Comparison of ENCODE assay signal across 15 mouse cellular contexts in the genomic region with DNA sequence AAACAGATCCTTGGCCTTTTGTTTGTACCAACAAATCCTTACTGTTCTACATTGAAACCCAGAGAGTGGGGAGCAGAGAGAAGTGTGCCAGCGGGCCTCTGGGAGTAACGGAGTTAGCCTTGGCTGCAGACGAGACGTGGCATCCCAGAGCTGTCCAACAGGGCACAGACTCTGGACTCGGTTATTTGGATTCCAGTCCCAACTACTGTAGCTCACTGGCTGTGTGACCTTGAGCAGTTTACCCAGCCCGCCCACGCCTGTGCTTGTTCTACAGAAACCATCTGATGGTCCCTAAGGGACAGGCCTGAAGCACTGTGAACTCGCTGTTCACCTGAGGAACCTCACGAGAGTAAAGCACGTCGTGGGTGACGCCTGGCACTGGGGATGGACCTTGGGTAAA. TPM values are rescaled to one million over a fixed set of nuclear protein-coding genes. Genes with fewer than 3 reads are reported as not detected.
A peak's percentile ranks its signal among the peaks of the same experiment; 100 is the strongest.
DNase-seq lines count a peak whose midpoint lies in the region; ATAC-seq and TF ChIP-seq lines count a peak whose summit lies in the region.
"Had no signal": no experiment of that assay in that cellular context is flagged by ENCODE, and none has a peak within 500 bp of the region (broad histone marks: within the 10 kb centered on the region; RNA-seq: fewer than 3 reads in every experiment).

No protein-coding gene starts in this region.

- H3K36me3 ChIP-seq in kidney, embryonic 14.5 days (ENCODE audit: control insufficient read depth, insufficient read depth, low read length) = no peaks in the 10 kb centered on the region
- H3K36me3 ChIP-seq in intestine, embryonic 15.5 days = no peaks in the 10 kb centered on the region
- no peaks in the 10 kb centered on the region for H3K36me3 ChIP-seq in liver, postnatal 0 days (replicated peaks; ENCODE audit: insufficient read depth, low read length)
- H3K36me3 ChIP-seq: embryonic facial prominence, embryonic 12.5 days; hindbrain, embryonic 12.5 days had no signal

- no peaks in the 10 kb centered on the region for H3K27me3 ChIP-seq in kidney, embryonic 14.5 days (ENCODE audit: control insufficient read depth, insufficient read depth, low read length)
- H3K27me3 ChIP-seq in intestine, embryonic 15.5 days (replicated peaks) = no peaks in the 10 kb centered on the region
- H3K27me3 ChIP-seq in liver, postnatal 0 days (ENCODE audit: insufficient read depth, low read length) = no peaks in the 10 kb centered on the region
- H3K27me3 ChIP-seq: embryonic facial prominence, embryonic 12.5 days; hindbrain, embryonic 12.5 days had no signal

- H3K4me1 ChIP-seq in kidney, embryonic 14.5 days (ENCODE audit: control insufficient read depth, insufficient read depth, low read length) = no peaks in the 10 kb centered on the region; the same call in 1 of the 2 replicates
- peaks cover 8% of the 10 kb centered on the region; the same call in 1 of the 2 replicates for H3K4me1 ChIP-seq in intestine, embryonic 15.5 days (replicated peaks)
- H3K4me1 ChIP-seq in liver, postnatal 0 days (ENCODE audit: insufficient read depth) = peaks cover 42% of the 10 kb centered on the region

- H3K4me3 ChIP-seq in kidney, embryonic 14.5 days (ENCODE audit: low read length) = no peak overlapping the region
- no peak overlapping the region for H3K4me3 ChIP-seq in intestine, embryonic 15.5 days (replicated peaks)
- no peak overlapping the region for H3K4me3 ChIP-seq in liver, postnatal 0 days (ENCODE audit: low read depth, low read length)
- H3K4me3 ChIP-seq: embryonic facial prominence, embryonic 12.5 days; hindbrain, embryonic 12.5 days had no signal

- TF ChIP-seq EP300 in liver, postnatal 0 days (IDR thresholded peaks at IDR 0.05; ENCODE audit: low read depth) = peak; percentile 73; the same call in 1 of the 2 replicates

- no peak overlapping the region for H3K9ac ChIP-seq in kidney, embryonic 14.5 days (ENCODE audit: low read depth, low read length)
- H3K9ac ChIP-seq in intestine, embryonic 15.5 days = no peak overlapping the region
- H3K9ac ChIP-seq in liver, postnatal 0 days (replicated peaks) = no peak overlapping the region
- H3K9ac ChIP-seq: embryonic facial prominence, embryonic 12.5 days; hindbrain, embryonic 12.5 days had no signal

- WGBS in kidney, embryonic 14.5 days = 77% methylated on average over 12 of the region's 12 CpGs
- 74% methylated on average over 12 of the region's 12 CpGs for WGBS in intestine, embryonic 15.5 days
- WGBS in liver, postnatal 0 days (ENCODE audit: insufficient replicate concordance) = 64% methylated on average over 12 of the region's 12 CpGs

- no peak overlapping the region for H3K27ac ChIP-seq in kidney, embryonic 14.5 days (ENCODE audit: low read depth, low read length)
- peak overlapping the region; percentile 25; the same call in 1 of the 2 replicates for H3K27ac ChIP-seq in intestine, embryonic 15.5 days
- H3K27ac ChIP-seq in liver, postnatal 0 days (ENCODE audit: low read depth) = peak overlapping the region; percentile 92
- H3K27ac ChIP-seq: embryonic facial prominence, embryonic 12.5 days; hindbrain, embryonic 12.5 days had no signal

- ATAC-seq in kidney, embryonic 14.5 days (ENCODE audit: low FRiP score, low TSS enrichment) = no peak
- ATAC-seq in intestine, embryonic 15.5 days = no peak; the same call in 1 of the 2 replicates
- peak; percentile 83 for ATAC-seq in liver, postnatal 0 days

- DNase-seq in adrenal gland, adult (ENCODE audit: inconsistent age in 2 of 2, low spot score in 1 of 2) = peak; percentile 33 to 68
- no peak for DNase-seq in adrenal gland, adult 18-20 months (ENCODE audit: low spot score in 2 of 2)
- DNase-seq in kidney, adult 18-20 months = peak; percentile 52
- peak; percentile 68 for DNase-seq in liver, postnatal 0 days
- DNase-seq in left cerebral cortex, adult 8-10 months (ENCODE audit: low spot score in 2 of 2) = no peak
- DNase-seq in thymus, postnatal 25 days = no peak
- DNase-seq: cerebellum, postnatal 14 days had no signal

- TF ChIP-seq CTCF in liver, postnatal 0 days (IDR thresholded peaks at IDR 0.05; ENCODE audit: low read depth) = no peak

- no peak overlapping the region for H3K4me2 ChIP-seq in kidney, embryonic 14.5 days (replicated peaks; ENCODE audit: low read depth, low read length)
- no peak overlapping the region for H3K4me2 ChIP-seq in intestine, embryonic 15.5 days (replicated peaks)
- H3K4me2 ChIP-seq in liver, postnatal 0 days (ENCODE audit: low read depth, low read length) = no peak overlapping the region; the same call in 1 of the 2 replicates
- H3K4me2 ChIP-seq: embryonic facial prominence, embryonic 12.5 days; hindbrain, embryonic 12.5 days had no signal

- no peaks in the 10 kb centered on the region for H3K9me3 ChIP-seq in kidney, embryonic 14.5 days (ENCODE audit: control insufficient read depth, low read length)
- H3K9me3 ChIP-seq in intestine, embryonic 15.5 days = no peaks in the 10 kb centered on the region
- no peaks in the 10 kb centered on the region for H3K9me3 ChIP-seq in liver, postnatal 0 days (ENCODE audit: low read length)
- H3K9me3 ChIP-seq: embryonic facial prominence, embryonic 12.5 days; hindbrain, embryonic 12.5 days had no signal

RNA-seq across cellular contexts. Expression of a gene that starts 11.4 kb away (rescaled TPM):
- 100 to 1,000 TPM; 439 to 878 TPM for total RNA-seq in adrenal gland, adult 18-20 months (2021)
- 1,311 and 1,396 TPM in 2 replicates for polyA plus RNA-seq in kidney, embryonic 14.5 days (2014; fragmentation: Nextera tagmentation; extraction: Ambion mirVana)
- polyA plus RNA-seq in intestine, embryonic 15.5 days (2015; fragmentation: Nextera tagmentation; extraction: Ambion mirVana) = 2,580 and 2,742 TPM in 2 replicates
- 1,729 and 1,988 TPM in 2 replicates for polyA plus RNA-seq in liver, postnatal 0 days (2015; fragmentation: Nextera tagmentation; extraction: Ambion mirVana)
- total RNA-seq in left cerebral cortex, adult 8-10 months (2022) = 100 to 1,000 TPM; 313 to 352 (median 334) TPM

RNA-seq across cellular contexts. Expression of a gene that starts 31.1 kb away (rescaled TPM):
- not detected for total RNA-seq in adrenal gland, adult 18-20 months (2021)
- not detected in 2 replicates for polyA plus RNA-seq in kidney, embryonic 14.5 days (2014; fragmentation: Nextera tagmentation; extraction: Ambion mirVana)
- not detected in 2 replicates for polyA plus RNA-seq in intestine, embryonic 15.5 days (2015; fragmentation: Nextera tagmentation; extraction: Ambion mirVana)
- 0.07 and 0.23 TPM in 2 replicates for polyA plus RNA-seq in liver, postnatal 0 days (2015; fragmentation: Nextera tagmentation; extraction: Ambion mirVana)
- total RNA-seq in left cerebral cortex, adult 8-10 months (2022) = not detected
- total RNA-seq: left cerebral cortex, adult 18-20 months had no signal
- polyA plus RNA-seq: embryonic facial prominence, embryonic 12.5 days; heart, embryonic 14.5 days; hindbrain, embryonic 12.5 days; limb, embryonic 14.5 days; stomach, embryonic 16.5 days had no signal

RNA-seq across cellular contexts. Expression of a gene that starts 34.0 kb away (rescaled TPM):
- 10 to 100 TPM; 37.6 to 40.3 TPM for total RNA-seq in adrenal gland, adult 18-20 months (2021)
- 37.0 and 43.2 TPM in 2 replicates for polyA plus RNA-seq in kidney, embryonic 14.5 days (2014; fragmentation: Nextera tagmentation; extraction: Ambion mirVana)
- polyA plus RNA-seq in intestine, embryonic 15.5 days (2015; fragmentation: Nextera tagmentation; extraction: Ambion mirVana) = 63.3 and 72.8 TPM in 2 replicates
- polyA plus RNA-seq in liver, postnatal 0 days (2015; fragmentation: Nextera tagmentation; extraction: Ambion mirVana) = 18.8 TPM in 2 replicates
- 10 to 100 TPM; 35.7 to 41.7 (median 37.8) TPM for total RNA-seq in left cerebral cortex, adult 8-10 months (2022)

RNA-seq across cellular contexts. Expression of a gene that starts 34.0 kb away (rescaled TPM):
- 10 to 100 TPM; 23.9 to 26.5 TPM for total RNA-seq in adrenal gland, adult 18-20 months (2021)
- polyA plus RNA-seq in kidney, embryonic 14.5 days (2014; fragmentation: Nextera tagmentation; extraction: Ambion mirVana) = 11.1 and 25.6 TPM in 2 replicates
- 23.2 and 23.3 TPM in 2 replicates for polyA plus RNA-seq in intestine, embryonic 15.5 days (2015; fragmentation: Nextera tagmentation; extraction: Ambion mirVana)
- polyA plus RNA-seq in liver, postnatal 0 days (2015; fragmentation: Nextera tagmentation; extraction: Ambion mirVana) = 3.3 and 3.6 TPM in 2 replicates
- 10 to 100 TPM; 13.8 to 19.3 (median 16.5) TPM for total RNA-seq in left cerebral cortex, adult 8-10 months (2022)

Comparison
In these comparisons a context has a peak if more than half of its experiments do, and no peak if none do; other contexts are left out.
1. DNase-seq: peak in adrenal gland, adult (2 of 2), kidney, adult 18-20 months (single experiment) and liver, postnatal 0 days (single experiment); none in adrenal gland, adult 18-20 months (0 of 2), left cerebral cortex, adult 8-10 months (0 of 2) and thymus, postnatal 25 days (single experiment).